Mouse (Mus musculus) liver, adult 2 months (tissue): ENCODE measurements around the gene Megf11.

ENCODE experiments used
- CTCF ChIP-seq: fragments of 200-500 bp; IDR thresholded peaks from 2 replicates; pipeline ENCODE4 v1.5.1; 2011; ENCODE audit warnings: low read depth, low read length, control low read depth
- POLR2A ChIP-seq: fragments of 200-500 bp; IDR thresholded peaks from 2 replicates; pipeline ENCODE4 v1.6.1; 2011; ENCODE audit warnings: low read length, control low read depth; ENCODE audit not compliant: insufficient read depth; ENCODE audit errors: extremely low read depth

GRCm38 (mm10) chr9:64702937-64703336 is 317.5 kb downstream of the Megf11 start:
- TF ChIP-seq POLR2A (no peak), CTCF (no peak)
